10 mouse cellular contexts compared by ENCODE assay signal in genomic region chr9:114560771-114561670, GRCm38 (mm10). TPM values are rescaled to one million over a fixed set of nuclear protein-coding genes. Genes with fewer than 3 reads are reported as not detected.
DNase-seq lines count a peak whose midpoint lies in the region; ATAC-seq and TF ChIP-seq lines count a peak whose summit lies in the region.
"Had no signal": no experiment of that assay in that cellular context is flagged by ENCODE, and none has a peak within 500 bp of the region (broad histone marks: within the 10 kb centered on the region; RNA-seq: fewer than 3 reads in every experiment).

No protein-coding gene starts in this region.

- no peak for TF ChIP-seq CTCF in layer of hippocampus, adult 2 months (conservative IDR thresholded peaks at IDR 0.05)

- H3K4me1 ChIP-seq in hindbrain, embryonic 11.5 days (replicated peaks; ENCODE audit: control insufficient read depth, insufficient read depth, low read length), result peaks cover 2% of the 10 kb centered on the region; the same call in 1 of the 2 replicates
- H3K4me1 ChIP-seq in liver, embryonic 15.5 days (replicated peaks), result peaks cover 4% of the 10 kb centered on the region; the same call in 1 of the 2 replicates
- H3K4me1 ChIP-seq in stomach, embryonic 16.5 days (ENCODE audit: control insufficient read depth, insufficient read depth, low read length), result peaks cover 14% of the 10 kb centered on the region

- H3K4me3 ChIP-seq in layer of hippocampus, adult 2 months, result peak overlapping the region; percentile 35
- H3K4me3 ChIP-seq in hindbrain, embryonic 11.5 days (ENCODE audit: low read depth, low read length), result peak overlapping the region; percentile 79
- peak overlapping the region; percentile 55 for H3K4me3 ChIP-seq in liver, embryonic 15.5 days (replicated peaks)
- peak overlapping the region; percentile 54 for H3K4me3 ChIP-seq in stomach, embryonic 16.5 days (replicated peaks; ENCODE audit: low read length)

- under 1% methylated on average over 36 of the region's 36 CpGs for WGBS in hindbrain, embryonic 11.5 days
- 3% methylated on average over 36 of the region's 36 CpGs for WGBS in liver, embryonic 15.5 days (ENCODE audit: insufficient replicate concordance)
- WGBS in stomach, embryonic 16.5 days, result 4% methylated on average over 36 of the region's 36 CpGs

- no peak for DNase-seq in layer of hippocampus, adult 2 months (ENCODE audit: low spot score in 2 of 2)
- no peak for DNase-seq in layer of hippocampus, postnatal 14 days (ENCODE audit: low spot score in 2 of 2)
- peak; percentile 57 for DNase-seq in hindbrain, embryonic 11.5 days (ENCODE audit: low spot score)
- no peak for DNase-seq in right cerebral cortex, postnatal 36 days (ENCODE audit: low spot score in 2 of 2)
- DNase-seq: thymus, postnatal 25 days had no signal

- H3K36me3 ChIP-seq in hindbrain, embryonic 11.5 days (ENCODE audit: control insufficient read depth, insufficient read depth, low read length), result no peaks in the 10 kb centered on the region
- H3K36me3 ChIP-seq in liver, embryonic 15.5 days (replicated peaks), result no peaks in the 10 kb centered on the region
- H3K36me3 ChIP-seq in stomach, embryonic 16.5 days (ENCODE audit: control insufficient read depth, insufficient read depth, low read length), result no peaks in the 10 kb centered on the region

- peak overlapping the region; percentile 73 for H3K9ac ChIP-seq in hindbrain, embryonic 11.5 days (ENCODE audit: low read depth, low read length)
- H3K9ac ChIP-seq in liver, embryonic 15.5 days, result no peak overlapping the region
- peak overlapping the region; percentile 64 for H3K9ac ChIP-seq in stomach, embryonic 16.5 days (ENCODE audit: low read length)

- peak overlapping the region; percentile 91 for H3K4me2 ChIP-seq in hindbrain, embryonic 11.5 days (replicated peaks; ENCODE audit: low read depth, low read length)
- H3K4me2 ChIP-seq in liver, embryonic 15.5 days, result peak overlapping the region; percentile 59
- H3K4me2 ChIP-seq in stomach, embryonic 16.5 days (ENCODE audit: low read depth, low read length), result peak overlapping the region; percentile 67

- no peak overlapping the region for H3K27ac ChIP-seq in layer of hippocampus, adult 2 months
- H3K27ac ChIP-seq in hindbrain, embryonic 11.5 days (ENCODE audit: low read depth, low read length), result no peak overlapping the region
- H3K27ac ChIP-seq in liver, embryonic 15.5 days (replicated peaks), result no peak overlapping the region
- H3K27ac ChIP-seq in stomach, embryonic 16.5 days (ENCODE audit: low read length), result no peak overlapping the region

- H3K9me3 ChIP-seq in hindbrain, embryonic 11.5 days (ENCODE audit: control insufficient read depth, low read length), result no peaks in the 10 kb centered on the region
- H3K9me3 ChIP-seq in liver, embryonic 15.5 days (replicated peaks), result no peaks in the 10 kb centered on the region
- H3K9me3 ChIP-seq in stomach, embryonic 16.5 days (replicated peaks; ENCODE audit: control insufficient read depth, low read length), result no peaks in the 10 kb centered on the region

- ATAC-seq in hindbrain, embryonic 11.5 days (ENCODE audit: low FRiP score), result no peak
- no peak for ATAC-seq in liver, embryonic 15.5 days (ENCODE audit: insufficient read depth)
- ATAC-seq in stomach, embryonic 16.5 days (ENCODE audit: insufficient read depth, low FRiP score), result no peak
- no peak for ATAC-seq in cerebellum, adult (ENCODE audit: insufficient number of reproducible peaks, low FRiP score, low TSS enrichment)

- H3K27me3 ChIP-seq in hindbrain, embryonic 11.5 days (ENCODE audit: control insufficient read depth, insufficient read depth, low read length), result no peaks in the 10 kb centered on the region
- peaks cover 91% of the 10 kb centered on the region for H3K27me3 ChIP-seq in liver, embryonic 15.5 days
- H3K27me3 ChIP-seq in stomach, embryonic 16.5 days (ENCODE audit: control insufficient read depth, insufficient read depth, low read length), result peaks cover 42% of the 10 kb centered on the region

RNA-seq across cellular contexts. Expression of gene Trim71, which starts 3.1 kb away (rescaled TPM):
- 1 to 10 TPM; 1.3 to 1.4 TPM for total RNA-seq in layer of hippocampus, adult 2 months (2021)
- under 1 TPM; 0.50 to 0.69 TPM for total RNA-seq in layer of hippocampus, postnatal 14 days (2021)
- 1.9 and 2.7 TPM in 2 replicates for polyA plus RNA-seq in hindbrain, embryonic 11.5 days (2014; fragmentation: Nextera tagmentation; extraction: Ambion mirVana)
- polyA plus RNA-seq in liver, embryonic 15.5 days (2015; fragmentation: Nextera tagmentation; extraction: Ambion mirVana), result 0.86 TPM in 2 replicates
- 0.96 and 0.98 TPM in 2 replicates for polyA plus RNA-seq in stomach, embryonic 16.5 days (2015; fragmentation: Nextera tagmentation; extraction: Ambion mirVana)

RNA-seq across cellular contexts. Expression of gene C130032M10Rik, which starts 45.5 kb away (rescaled TPM):
- not detected for total RNA-seq in layer of hippocampus, adult 2 months (2021)
- total RNA-seq in layer of hippocampus, postnatal 14 days (2021), result not detected
- polyA plus RNA-seq in hindbrain, embryonic 11.5 days (2014; fragmentation: Nextera tagmentation; extraction: Ambion mirVana), result not detected in 2 replicates
- not detected in 2 replicates for polyA plus RNA-seq in liver, embryonic 15.5 days (2015; fragmentation: Nextera tagmentation; extraction: Ambion mirVana)
- polyA plus RNA-seq in stomach, embryonic 16.5 days (2015; fragmentation: Nextera tagmentation; extraction: Ambion mirVana), result 0.19 TPM in 1 of 2 replicates, not detected in the other
- total RNA-seq: layer of hippocampus, postnatal 10 days had no signal
- polyA plus RNA-seq: brain, embryonic 14.5 days had no signal

RNA-seq across cellular contexts. Expression of gene Ccr4, which starts 56.3 kb away (rescaled TPM):
- not detected for total RNA-seq in layer of hippocampus, adult 2 months (2021)
- total RNA-seq in layer of hippocampus, postnatal 14 days (2021), result not detected
- polyA plus RNA-seq in hindbrain, embryonic 11.5 days (2014; fragmentation: Nextera tagmentation; extraction: Ambion mirVana), result not detected in 2 replicates
- polyA plus RNA-seq in liver, embryonic 15.5 days (2015; fragmentation: Nextera tagmentation; extraction: Ambion mirVana), result not detected in 2 replicates
- polyA plus RNA-seq in stomach, embryonic 16.5 days (2015; fragmentation: Nextera tagmentation; extraction: Ambion mirVana), result 0.04 TPM in 1 of 2 replicates, not detected in the other
- total RNA-seq: layer of hippocampus, postnatal 10 days had no signal
- polyA plus RNA-seq: brain, embryonic 14.5 days had no signal
